ENCODE assay signal across 25 mouse cellular contexts in the genomic region with DNA sequence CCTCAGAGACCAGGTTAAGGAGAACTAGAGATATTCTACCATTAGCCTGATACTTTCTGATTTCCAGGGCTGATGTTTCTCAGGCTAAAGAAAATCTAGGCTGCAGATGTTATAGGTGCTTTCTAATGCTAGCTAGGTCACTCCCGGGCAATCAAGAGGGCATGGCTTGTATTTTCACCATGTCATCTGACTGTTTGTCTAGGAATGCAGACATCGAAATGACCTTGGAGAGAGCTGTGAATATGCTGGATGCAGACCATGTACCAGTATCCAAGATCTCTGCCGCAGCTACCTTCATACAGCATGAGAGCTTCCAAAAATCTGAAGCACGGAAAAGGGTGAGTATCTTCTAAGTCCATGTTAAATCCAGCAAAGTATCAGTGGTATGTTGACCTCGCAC. TPM values are rescaled to one million over a fixed set of nuclear protein-coding genes. Genes with fewer than 3 reads are reported as not detected.
DNase-seq lines count a peak whose midpoint lies in the region; ATAC-seq and TF ChIP-seq lines count a peak whose summit lies in the region.
"Had no signal": no experiment of that assay in that cellular context is flagged by ENCODE, and none has a peak within 500 bp of the region (broad histone marks: within the 10 kb centered on the region; RNA-seq: fewer than 3 reads in every experiment).

No protein-coding gene starts in this region.

- H3K36me3 ChIP-seq in heart, embryonic 12.5 days = peaks cover 53% of the 10 kb centered on the region
- peaks cover 32% of the 10 kb centered on the region for H3K36me3 ChIP-seq in heart, embryonic 15.5 days
- peaks cover 55% of the 10 kb centered on the region for H3K36me3 ChIP-seq in heart, postnatal 0 days (replicated peaks; ENCODE audit: control insufficient read depth, insufficient read depth, low read length)
- peaks cover 26% of the 10 kb centered on the region for H3K36me3 ChIP-seq in heart, embryonic 11.5 days (ENCODE audit: control insufficient read depth, insufficient read depth, low read length)
- H3K36me3 ChIP-seq: embryonic facial prominence, embryonic 12.5 days had no signal

- peak; percentile 71 for DNase-seq in heart, adult 11 months
- no peak for DNase-seq in heart, postnatal 14 days
- no peak for DNase-seq in heart, adult 9 months (ENCODE audit: low spot score in 2 of 2)
- no peak for DNase-seq in heart, postnatal 10 days
- DNase-seq in heart, postnatal 0 days (ENCODE audit: low spot score) = no peak
- DNase-seq: adrenal gland, adult 8-10 months; adrenal gland, postnatal 14 days; adrenal gland, postnatal 36 days; B cell, adult 2 months; cerebellum, adult 11-12 months; cerebellum, adult 2 months; cerebellum, adult 9-10 months; cerebellum, postnatal 10 days; cerebellum, postnatal 25 days had no signal

- no peak overlapping the region for H3K4me3 ChIP-seq in heart, embryonic 12.5 days
- H3K4me3 ChIP-seq in heart, embryonic 15.5 days = no peak overlapping the region
- no peak overlapping the region for H3K4me3 ChIP-seq in heart, postnatal 0 days (ENCODE audit: low read depth, low read length)
- no peak overlapping the region for H3K4me3 ChIP-seq in heart, embryonic 11.5 days (ENCODE audit: low read depth, low read length)
- H3K4me3 ChIP-seq: embryonic facial prominence, embryonic 10.5 days; embryonic facial prominence, embryonic 12.5 days; forebrain, embryonic 13.5 days had no signal

- no peaks in the 10 kb centered on the region for H3K27me3 ChIP-seq in heart, embryonic 12.5 days (replicated peaks)
- no peaks in the 10 kb centered on the region for H3K27me3 ChIP-seq in heart, embryonic 15.5 days
- no peaks in the 10 kb centered on the region for H3K27me3 ChIP-seq in heart, postnatal 0 days (ENCODE audit: control insufficient read depth, insufficient read depth, low read length)
- H3K27me3 ChIP-seq in heart, embryonic 11.5 days (ENCODE audit: control insufficient read depth, insufficient read depth, low read length) = no peaks in the 10 kb centered on the region
- H3K27me3 ChIP-seq: CH12.LX; embryonic facial prominence, embryonic 12.5 days; forebrain, embryonic 13.5 days; Patski had no signal

- H3K4me1 ChIP-seq in heart, embryonic 12.5 days (replicated peaks) = peaks cover 25% of the 10 kb centered on the region
- H3K4me1 ChIP-seq in heart, embryonic 15.5 days (replicated peaks) = peaks cover 18% of the 10 kb centered on the region
- H3K4me1 ChIP-seq in heart, postnatal 0 days (ENCODE audit: control insufficient read depth, insufficient read depth) = 0 out of 2 replicates have a peak, but pooled peaks cover 8% of the 10 kb centered on the region
- H3K4me1 ChIP-seq in heart, embryonic 11.5 days (ENCODE audit: control insufficient read depth, insufficient read depth, low read length) = no peaks in the 10 kb centered on the region
- H3K4me1 ChIP-seq: embryonic facial prominence, embryonic 10.5 days; embryonic facial prominence, embryonic 12.5 days; forebrain, embryonic 13.5 days had no signal

- no peak overlapping the region for H3K9ac ChIP-seq in heart, embryonic 12.5 days
- no peak overlapping the region for H3K9ac ChIP-seq in heart, embryonic 15.5 days
- no peak overlapping the region for H3K9ac ChIP-seq in heart, postnatal 0 days (replicated peaks; ENCODE audit: low read depth, low read length)
- no peak overlapping the region for H3K9ac ChIP-seq in heart, embryonic 11.5 days (ENCODE audit: low read depth, low read length)
- H3K9ac ChIP-seq: embryonic facial prominence, embryonic 12.5 days; forebrain, embryonic 13.5 days had no signal

- 81% methylated on average over 5 of the region's 5 CpGs for WGBS in heart, embryonic 12.5 days
- 63% methylated on average over 5 of the region's 5 CpGs for WGBS in heart, embryonic 15.5 days
- WGBS in heart, postnatal 0 days = 49% methylated on average over 5 of the region's 5 CpGs
- WGBS in heart, embryonic 11.5 days (ENCODE audit: insufficient replicate concordance) = 80% methylated on average over 5 of the region's 5 CpGs

- H3K9me3 ChIP-seq in heart, embryonic 12.5 days (replicated peaks) = no peaks in the 10 kb centered on the region
- no peaks in the 10 kb centered on the region for H3K9me3 ChIP-seq in heart, embryonic 15.5 days (replicated peaks)
- no peaks in the 10 kb centered on the region for H3K9me3 ChIP-seq in heart, postnatal 0 days (replicated peaks; ENCODE audit: control insufficient read depth, low read length)
- H3K9me3 ChIP-seq in heart, embryonic 11.5 days (replicated peaks; ENCODE audit: control insufficient read depth, low read length) = no peaks in the 10 kb centered on the region
- H3K9me3 ChIP-seq: embryonic facial prominence, embryonic 10.5 days; embryonic facial prominence, embryonic 12.5 days; forebrain, embryonic 13.5 days; G1E had no signal

- ATAC-seq in heart, embryonic 12.5 days (ENCODE audit: insufficient number of reproducible peaks, low FRiP score) = no peak
- ATAC-seq in heart, embryonic 15.5 days (replicated peaks; ENCODE audit: insufficient number of reproducible peaks, insufficient read depth, low FRiP score, low read depth) = 0 out of 2 replicates have a peak, but pooled peaks have one; percentile 60
- peak; percentile 75; the same call in 1 of the 2 replicates for ATAC-seq in heart, postnatal 0 days (ENCODE audit: insufficient read depth, low read depth)
- ATAC-seq in heart, embryonic 11.5 days (replicated peaks; ENCODE audit: insufficient number of reproducible peaks, low FRiP score, low TSS enrichment) = no peak
- ATAC-seq: activated CD4-positive, CD25-positive, alpha-beta regulatory T cell, adult 4 months; CD4-positive, CD25-positive, alpha-beta regulatory T cell, adult 4 months; forebrain, embryonic 13.5 days; Patski had no signal

- TF ChIP-seq CTCF in heart, postnatal 0 days (IDR thresholded peaks at IDR 0.05; ENCODE audit: low read depth) = no peak

- intact Hi-C loops in heart, postnatal 14 days (cut with DNase I) = no loop called here
- intact Hi-C loops in heart, postnatal 10 days (cut with DNase I) = no loop called here

- H3K27ac ChIP-seq in heart, embryonic 12.5 days (ENCODE audit: poor library complexity, severe bottlenecking) = peak overlapping the region; percentile 38; the same call in 1 of the 2 replicates
- peak overlapping the region; percentile 49; the same call in 1 of the 2 replicates for H3K27ac ChIP-seq in heart, embryonic 15.5 days
- H3K27ac ChIP-seq in heart, postnatal 0 days (ENCODE audit: low read depth) = peak overlapping the region; percentile 46
- H3K27ac ChIP-seq in heart, embryonic 11.5 days (ENCODE audit: low read depth, low read length) = no peak overlapping the region
- H3K27ac ChIP-seq: embryonic facial prominence, embryonic 10.5 days; embryonic facial prominence, embryonic 12.5 days; forebrain, embryonic 13.5 days had no signal

- no peak for TF ChIP-seq EP300 in heart, postnatal 0 days (IDR thresholded peaks at IDR 0.05; ENCODE audit: low read depth)

- H3K4me2 ChIP-seq in heart, embryonic 12.5 days = no peak overlapping the region
- no peak overlapping the region for H3K4me2 ChIP-seq in heart, embryonic 15.5 days
- H3K4me2 ChIP-seq in heart, postnatal 0 days (ENCODE audit: low read depth, low read length) = no peak overlapping the region
- H3K4me2 ChIP-seq in heart, embryonic 11.5 days = no peak overlapping the region
- H3K4me2 ChIP-seq: embryonic facial prominence, embryonic 12.5 days; forebrain, embryonic 13.5 days had no signal

RNA-seq across cellular contexts. Expression of a gene that starts 17.3 kb away (rescaled TPM):
- 100 to 1,000 TPM; 111 TPM for total RNA-seq in heart, postnatal 14 days (2021)
- polyA plus RNA-seq in heart, embryonic 12.5 days (2016; fragmentation: Nextera tagmentation; extraction: Ambion mirVana) = 131 and 133 TPM in 2 replicates
- polyA plus RNA-seq in heart, embryonic 15.5 days (2015; fragmentation: Nextera tagmentation; extraction: Ambion mirVana) = 107 and 114 TPM in 2 replicates
- 100 to 1,000 TPM; 118 to 162 TPM for total RNA-seq in heart, postnatal 10 days (2021)
- 172 and 198 TPM in 2 replicates for total RNA-seq in heart, postnatal 0 days (2014; rRNA removed; ENCODE audit: low replicate concordance)
- polyA plus RNA-seq in heart, postnatal 0 days (2015; fragmentation: Nextera tagmentation; extraction: Ambion mirVana) = 103 and 107 TPM in 2 replicates
- 95.7 and 114 TPM in 2 replicates for polyA plus RNA-seq in heart, embryonic 11.5 days (2014; fragmentation: Nextera tagmentation; extraction: Ambion mirVana)

Comparison
In these comparisons a context has a peak if more than half of its experiments do, and no peak if none do; other contexts are left out.
1. ATAC-seq: peak in heart, embryonic 15.5 days (single experiment) and heart, postnatal 0 days (single experiment); none in heart, embryonic 12.5 days (single experiment) and heart, embryonic 11.5 days (single experiment).